Mouse (Mus musculus) lung, postnatal 36 days (tissue): Measurements from ENCODE around the gene Nicn1.

ENCODE experiments used
- DNase-seq: peaks from one replicate; pipeline ENCODE4 v3.0.0; 2022; ENCODE audit warnings: mixed read lengths

Gene Nicn1

DNA sequence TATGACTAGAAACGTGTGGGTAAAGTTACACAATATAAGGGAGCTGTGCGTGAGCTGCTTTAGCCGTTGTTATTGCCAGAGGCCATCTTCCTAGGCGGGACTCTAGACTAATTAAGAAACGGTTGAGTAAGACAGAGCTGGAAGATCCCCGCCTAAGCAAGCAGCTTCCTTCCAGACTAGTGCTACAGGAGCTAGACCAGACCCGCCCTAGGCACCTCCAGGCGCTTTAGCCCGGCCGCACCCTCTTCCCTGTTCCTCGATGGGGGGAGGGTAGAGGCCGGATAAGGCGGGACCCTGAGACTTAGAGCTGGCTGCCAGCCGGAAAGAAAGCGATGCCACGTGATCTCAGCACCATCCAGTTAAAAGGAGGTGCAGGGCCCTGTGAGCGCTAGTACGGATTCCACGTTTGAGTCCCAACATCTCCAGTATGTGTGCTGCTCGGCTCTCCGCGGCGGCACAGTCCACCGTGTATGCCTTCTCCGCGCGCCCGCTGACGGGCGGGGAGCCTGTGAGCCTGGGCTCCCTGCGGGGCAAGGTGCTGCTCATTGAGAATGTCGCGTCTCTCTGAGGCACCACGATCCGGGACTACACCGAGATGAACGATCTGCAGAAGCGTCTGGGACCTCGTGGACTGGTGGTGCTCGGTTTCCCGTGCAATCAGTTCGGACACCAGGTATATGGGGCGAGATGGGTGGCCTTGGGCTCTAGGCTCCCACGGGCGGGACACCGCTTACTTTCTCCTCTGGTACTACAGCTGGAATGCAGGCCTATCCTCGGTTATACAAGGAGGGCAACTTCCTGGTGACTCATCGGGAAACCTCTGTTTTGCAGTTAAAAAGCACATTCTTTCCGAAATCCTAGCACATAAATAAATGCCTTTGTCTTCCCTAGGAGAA, 48.9 kb downstream of the Nicn1 start, which contains the start of gene Gpx1:
Gpx1 (plus strand) TSS at position 18 of the 896 bp plus-strand sequence.
- DNase-seq = peak; percentile 98

DNA sequence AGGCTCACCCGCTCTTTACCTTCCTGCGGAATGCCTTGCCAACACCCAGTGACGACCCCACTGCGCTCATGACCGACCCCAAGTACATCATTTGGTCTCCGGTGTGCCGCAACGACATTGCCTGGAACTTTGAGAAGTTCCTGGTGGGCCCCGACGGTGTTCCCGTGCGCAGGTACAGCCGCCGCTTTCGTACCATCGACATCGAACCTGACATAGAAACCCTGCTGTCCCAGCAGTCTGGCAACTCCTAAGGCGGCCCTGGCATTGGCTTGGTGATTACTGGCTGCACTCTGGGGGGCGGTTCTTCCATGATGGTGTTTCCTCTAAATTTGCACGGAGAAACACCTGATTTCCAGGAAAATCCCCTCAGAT, 49.6 kb downstream of the Nicn1 start:
- DNase-seq = peak; percentile 36

DNA sequence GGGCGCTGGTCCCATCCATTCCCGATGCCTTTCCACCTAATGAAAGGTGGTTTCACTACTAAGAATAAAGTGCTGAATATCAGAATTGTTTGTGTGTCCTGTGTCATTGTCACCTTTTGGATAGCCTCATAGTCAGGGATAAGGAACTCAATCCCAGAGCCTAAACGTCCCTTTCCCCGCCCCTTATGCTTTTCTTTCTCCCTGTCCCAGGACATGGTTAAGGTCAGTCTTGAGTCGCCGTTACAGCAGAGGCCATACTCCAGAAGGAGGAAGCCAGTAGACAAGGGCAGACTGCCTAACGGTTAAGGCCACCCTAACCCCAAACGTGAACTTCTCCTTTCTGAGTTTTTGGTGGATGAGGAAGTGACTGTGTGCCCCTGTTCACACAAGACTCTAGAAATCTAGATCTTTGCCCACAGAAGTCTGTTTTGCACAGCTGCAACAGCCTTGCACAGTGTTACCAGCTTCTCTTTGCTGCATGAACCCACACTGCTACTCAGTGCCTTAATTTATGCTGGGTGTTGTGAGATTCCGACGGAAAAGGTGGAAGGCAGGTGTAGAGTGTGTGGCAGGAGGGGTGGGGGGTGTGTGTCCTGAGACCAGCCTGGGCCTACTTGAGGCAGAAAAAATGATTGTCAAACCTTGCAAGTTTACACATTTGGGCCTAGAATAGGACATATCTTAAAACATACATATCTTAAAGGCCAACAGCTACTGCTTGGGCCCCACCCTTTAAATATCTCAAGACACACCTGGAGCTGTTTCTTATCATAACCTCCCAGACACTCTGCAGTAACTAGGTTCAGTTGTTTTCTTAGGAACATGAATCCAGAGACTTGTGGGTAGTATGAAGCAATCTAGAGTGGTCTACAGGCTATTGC, 50.3 kb downstream of the Nicn1 start:
- peak; percentile 69 for DNase-seq

DNA sequence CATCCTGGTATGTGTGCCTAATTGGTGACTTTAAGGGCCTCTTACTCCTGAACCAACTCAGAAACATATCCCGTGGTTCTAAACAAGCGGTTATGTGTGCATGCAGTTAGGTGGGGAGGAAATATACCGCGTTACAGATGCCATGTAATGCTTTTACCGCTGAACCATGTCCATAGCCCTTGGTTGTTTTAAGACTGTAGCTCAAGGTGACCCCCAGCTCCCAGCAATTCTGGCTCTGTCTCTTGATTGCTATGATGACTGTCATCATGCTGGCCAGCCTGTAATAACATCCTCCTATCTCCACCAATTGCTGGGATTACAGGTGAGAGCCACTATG, 50.9 kb downstream of the Nicn1 start:
- DNase-seq = no peak

DNA sequence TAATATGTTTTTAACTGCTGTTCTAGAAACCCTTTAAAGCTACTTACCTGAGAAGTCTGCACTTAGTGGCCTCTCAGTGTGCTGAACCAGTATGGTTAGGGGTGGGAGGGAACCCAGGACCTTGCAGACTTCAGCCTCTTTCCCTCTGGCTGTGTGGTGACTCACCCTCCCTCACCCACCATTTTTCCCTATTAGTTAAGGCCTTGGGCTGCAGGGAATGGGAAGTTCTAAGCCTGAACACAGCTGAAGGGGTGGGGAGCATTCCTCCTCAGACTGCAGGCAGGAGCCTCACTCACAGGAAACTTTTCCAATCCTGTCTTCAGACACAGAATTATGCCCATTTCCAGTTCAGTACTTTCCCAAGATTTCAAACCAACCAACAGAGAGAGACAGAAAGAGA, 51.6 kb downstream of the Nicn1 start:
- peak; percentile 26 for DNase-seq

DNA sequence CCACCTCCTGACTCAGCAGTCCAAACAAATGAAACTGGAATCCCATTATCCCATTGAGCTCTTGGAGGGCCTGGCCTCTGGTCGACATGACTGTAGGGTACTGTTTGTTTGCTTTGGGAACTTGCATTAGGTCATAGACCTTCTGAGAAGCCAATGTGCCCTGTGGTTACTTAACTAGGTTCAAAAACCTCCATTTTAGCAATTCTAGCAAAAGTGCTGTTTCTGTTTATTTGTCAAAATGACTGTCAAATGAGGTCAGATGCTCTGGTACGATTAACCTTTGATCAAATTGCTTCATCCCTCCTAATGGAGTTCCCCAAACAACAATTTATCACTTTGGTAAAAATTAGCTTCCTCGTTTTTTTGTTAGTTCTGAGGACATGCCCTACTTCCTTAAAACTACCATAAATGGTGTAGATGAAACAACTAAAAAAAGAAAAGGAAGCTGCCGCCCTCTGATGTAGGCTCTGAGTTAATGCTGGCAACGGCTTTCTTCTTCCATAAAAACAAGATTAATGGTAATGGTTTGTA, 52.1 kb downstream of the Nicn1 start:
- DNase-seq = peak; percentile 63

DNA sequence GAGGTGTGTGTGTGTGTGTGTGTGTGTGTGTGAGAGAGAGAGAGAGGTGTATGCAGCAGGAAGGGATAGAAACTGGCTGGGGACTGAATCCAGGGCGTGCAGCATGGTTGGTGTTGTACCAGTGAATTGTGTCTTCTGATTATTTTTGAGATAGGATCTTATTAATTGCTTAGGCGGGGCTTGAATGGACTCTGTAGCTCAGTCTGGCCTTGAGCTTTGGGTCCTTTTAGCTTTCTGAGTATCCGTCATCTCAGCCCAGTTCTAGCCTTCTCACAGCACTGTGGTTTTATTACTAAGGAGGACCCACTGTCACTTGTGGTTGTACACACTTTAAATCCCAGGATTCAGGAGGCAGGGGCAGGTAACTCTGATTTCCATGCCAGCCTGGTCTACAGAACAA, 53.1 kb downstream of the Nicn1 start:
- DNase-seq = no peak

DNA sequence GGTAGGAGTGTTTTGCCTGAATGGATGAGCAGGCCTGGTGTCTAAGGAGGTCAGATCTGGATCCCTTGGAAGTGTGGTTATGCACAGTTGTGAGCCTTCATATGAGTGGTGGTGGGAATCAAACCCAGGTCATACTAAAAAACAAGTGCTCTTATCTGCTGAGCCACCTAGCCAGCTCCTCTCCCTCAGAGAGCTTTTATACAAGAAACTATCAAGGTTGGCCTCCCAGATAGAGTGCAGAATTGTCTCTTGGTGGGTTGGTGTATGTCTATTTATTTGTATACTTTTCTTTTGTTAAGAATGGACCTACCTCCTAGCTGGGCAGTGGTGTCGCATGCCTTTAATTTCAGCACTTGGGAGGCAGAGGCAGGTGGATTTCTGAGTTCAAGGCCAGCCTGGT, 53.6 kb downstream of the Nicn1 start:
- no peak for DNase-seq

DNA sequence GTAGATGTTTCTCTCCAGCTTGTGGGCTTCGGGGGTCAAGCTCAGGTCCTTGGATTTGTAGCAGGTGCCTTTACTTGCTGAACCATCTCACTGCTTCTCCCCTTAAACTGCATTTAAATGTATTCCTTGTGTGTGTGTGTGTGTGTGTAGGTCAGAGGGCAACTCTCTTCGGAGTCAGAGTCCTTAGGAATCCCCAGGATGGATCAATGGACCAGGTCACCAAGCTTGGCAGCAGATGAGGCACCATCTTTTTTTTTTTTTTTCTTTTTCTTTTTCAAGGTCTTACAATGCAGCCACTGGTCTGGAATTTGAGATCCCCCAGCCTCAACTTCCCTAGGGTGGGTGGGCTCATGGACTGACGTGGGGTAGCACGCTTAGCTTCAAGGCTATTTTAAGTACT, 54.2 kb downstream of the Nicn1 start:
- DNase-seq = no peak
